Mouse (Mus musculus) forebrain, embryonic 10.5 days (tissue): ENCODE data around the gene Dnah11. TPM values are rescaled to one million over a fixed set of nuclear protein-coding genes. Genes with fewer than 3 reads are reported as not detected.

Experiments
- DNase-seq: peaks from one replicate; pipeline ENCODE4 v3.0.0-alpha.2; 2017; ENCODE audit warnings: low spot score; ENCODE audit errors: extremely low spot score
- H3K27ac ChIP-seq: fragments of 300-500 bp; sonication (generic); 2 replicates; pipeline ENCODE4 v1.5.1; 2016; ENCODE audit warnings: mild to moderate bottlenecking
- H3K27me3 ChIP-seq: fragments of 300-500 bp; sonication (generic); 2 replicates; pipeline ENCODE4 v1.6.1; 2016; ENCODE audit warnings: mild to moderate bottlenecking; ENCODE audit not compliant: poor library complexity, severe bottlenecking
- H3K36me3 ChIP-seq: fragments of 300-500 bp; sonication (generic); replicated peaks from 2 replicates; pipeline ENCODE4 v1.6.1; 2016; ENCODE audit warnings: mild to moderate bottlenecking, moderate library complexity
- H3K4me1 ChIP-seq: fragments of 300-500 bp; sonication (generic); 2 replicates; pipeline ENCODE4 v1.6.1; 2016
- H3K4me3 ChIP-seq: fragments of 300-500 bp; sonication (generic); 2 replicates; pipeline ENCODE4 v1.5.1; 2016; ENCODE audit warnings: mild to moderate bottlenecking, moderate library complexity
- H3K9me3 ChIP-seq: fragments of 300-500 bp; sonication (generic); 2 replicates; pipeline ENCODE4 v1.6.1; 2016; ENCODE audit warnings: mild to moderate bottlenecking, moderate library complexity
- WGBS: fragments of 180-500 bp; shearing (Covaris S2); methylation state at CpG from one replicate; pipeline ENCODE4 v1.1.7; 2016; 5-methylcytosine and 5-hydroxymethylcytosine counted together
- polyA plus RNA-seq: library from polyadenylated mRNA; unstranded; fragments of >200 nt; fragmentation: Nextera tagmentation; extraction: Ambion mirVana; gene quantifications from 2 replicates; pipeline ENCODE4 v1.2.1, GENCODE M21; 2016

Gene Dnah11
- polyA plus RNA-seq, 1 experiment from 2014 or later = 0.07 TPM

- H3K4me1 ChIP-seq = no peaks in the 10 kb centered on the region
- no peak for DNase-seq
Measured at GRCm38 (mm10) chr12:117867708-117868564, 330.9 kb downstream of the Dnah11 start.

GRCm38 (mm10) chr12:117862655-117863054, 336.2 kb downstream of the Dnah11 start:
- WGBS = 92% methylated on average over 5 of the region's 5 CpGs

More at GRCm38 (mm10) chr12:117867708-117868564, 330.9 kb downstream of the Dnah11 start:
- peaks cover 19% of the 10 kb centered on the region for H3K9me3 ChIP-seq
- H3K4me3 ChIP-seq = no peak overlapping the region
- WGBS = 92% methylated on average over 4 of the region's 4 CpGs
- H3K27me3 ChIP-seq = no peaks in the 10 kb centered on the region
- no peak overlapping the region for H3K27ac ChIP-seq
- peaks cover 90% of the 10 kb centered on the region for H3K36me3 ChIP-seq

GRCm38 (mm10) chr12:117861249-117861648, 337.6 kb downstream of the Dnah11 start:
- Histone ChIP-seq H3K27ac (no peak overlapping the region), H3K9me3 (no peaks in the 10 kb centered on the region), H3K4me1 (no peaks in the 10 kb centered on the region), H3K4me3 (no peak overlapping the region), H3K36me3 (peaks cover 27% of the 10 kb centered on the region), H3K27me3 (no peaks in the 10 kb centered on the region)
- WGBS = 71% methylated on average over 3 of the region's 3 CpGs
- no peak for DNase-seq

More at GRCm38 (mm10) chr12:117862655-117863054, 336.2 kb downstream of the Dnah11 start:
- H3K27ac ChIP-seq = no peak overlapping the region
- H3K4me3 ChIP-seq = no peak overlapping the region
- no peak for DNase-seq
- H3K4me1 ChIP-seq = no peaks in the 10 kb centered on the region
- peaks cover 41% of the 10 kb centered on the region for H3K36me3 ChIP-seq
- peaks cover 5% of the 10 kb centered on the region; the same call in 1 of the 2 replicates for H3K9me3 ChIP-seq
- no peaks in the 10 kb centered on the region for H3K27me3 ChIP-seq

- H3K4me1 ChIP-seq = no peaks in the 10 kb centered on the region
- no peak overlapping the region for H3K4me3 ChIP-seq
- H3K36me3 ChIP-seq = peaks cover 23% of the 10 kb centered on the region
- no peak for DNase-seq
- 82% methylated on average over 7 of the region's 7 CpGs for WGBS
- no peak overlapping the region for H3K27ac ChIP-seq
- no peaks in the 10 kb centered on the region for H3K27me3 ChIP-seq
- no peaks in the 10 kb centered on the region for H3K9me3 ChIP-seq
Measured at GRCm38 (mm10) chr12:117860840-117861239, 338.0 kb downstream of the Dnah11 start.

- WGBS = 90% methylated on average over 6 of the region's 6 CpGs
- DNase-seq = no peak
- Histone ChIP-seq H3K27me3 (no peaks in the 10 kb centered on the region), H3K4me3 (no peak overlapping the region), H3K27ac (no peak overlapping the region), H3K4me1 (no peaks in the 10 kb centered on the region), H3K36me3 (peaks cover 6% of the 10 kb centered on the region), H3K9me3 (no peaks in the 10 kb centered on the region)
Measured at GRCm38 (mm10) chr12:117857884-117858283, 341.0 kb downstream of the Dnah11 start.

GRCm38 (mm10) chr12:117857023-117857422, 341.8 kb downstream of the Dnah11 start:
- H3K27ac ChIP-seq = no peak overlapping the region
- WGBS = 89% methylated on average over 9 of the region's 9 CpGs
- no peaks in the 10 kb centered on the region for H3K4me1 ChIP-seq
- H3K9me3 ChIP-seq = no peaks in the 10 kb centered on the region
- no peak for DNase-seq
- H3K36me3 ChIP-seq = peaks cover 6% of the 10 kb centered on the region
- H3K4me3 ChIP-seq = no peak overlapping the region
- H3K27me3 ChIP-seq = no peaks in the 10 kb centered on the region

GRCm38 (mm10) chr12:117853316-117853715, 345.5 kb downstream of the Dnah11 start:
- no peak overlapping the region for H3K27ac ChIP-seq
- H3K27me3 ChIP-seq = peaks cover 5% of the 10 kb centered on the region; the same call in 1 of the 2 replicates
- DNase-seq = peak; percentile 42
- H3K9me3 ChIP-seq = no peaks in the 10 kb centered on the region
- WGBS = 38% methylated on average over 6 of the region's 6 CpGs
- peaks cover 12% of the 10 kb centered on the region for H3K4me1 ChIP-seq
- no peak overlapping the region for H3K4me3 ChIP-seq
- peaks cover 13% of the 10 kb centered on the region for H3K36me3 ChIP-seq

- Histone ChIP-seq H3K27me3 (peaks cover 5% of the 10 kb centered on the region; the same call in 1 of the 2 replicates), H3K9me3 (no peaks in the 10 kb centered on the region), H3K4me1 (peaks cover 18% of the 10 kb centered on the region), H3K4me3 (no peak overlapping the region), H3K27ac (no peak overlapping the region), H3K36me3 (peaks cover 11% of the 10 kb centered on the region)
- DNase-seq = no peak
- 30% methylated on average over 10 of the region's 10 CpGs for WGBS
Measured at GRCm38 (mm10) chr12:117850472-117850871, 348.4 kb downstream of the Dnah11 start.

GRCm38 (mm10) chr12:117848621-117849020, 350.2 kb downstream of the Dnah11 start:
- Histone ChIP-seq H3K4me1 (peaks cover 34% of the 10 kb centered on the region), H3K27me3 (peaks cover 5% of the 10 kb centered on the region; the same call in 1 of the 2 replicates), H3K9me3 (no peaks in the 10 kb centered on the region), H3K4me3 (no peak overlapping the region), H3K27ac (no peak overlapping the region), H3K36me3 (peaks cover 11% of the 10 kb centered on the region)
- WGBS = 94% methylated on average over 6 of the region's 6 CpGs
- DNase-seq = no peak

- peaks cover 5% of the 10 kb centered on the region for H3K36me3 ChIP-seq
- DNase-seq = no peak
- H3K27me3 ChIP-seq = peaks cover 21% of the 10 kb centered on the region
- H3K9me3 ChIP-seq = no peaks in the 10 kb centered on the region
- peak overlapping the region; percentile 99 for H3K27ac ChIP-seq
- peak overlapping the region; percentile 68 for H3K4me3 ChIP-seq
- H3K4me1 ChIP-seq = peaks cover 36% of the 10 kb centered on the region
- WGBS = 24% methylated on average over 2 of the region's 2 CpGs
Measured at GRCm38 (mm10) chr12:117844917-117845316, 353.9 kb downstream of the Dnah11 start.

- Histone ChIP-seq H3K4me3 (peak overlapping the region; percentile 68), H3K36me3 (peaks cover 5% of the 10 kb centered on the region), H3K9me3 (no peaks in the 10 kb centered on the region), H3K27ac (peak overlapping the region; percentile 99), H3K4me1 (peaks cover 33% of the 10 kb centered on the region), H3K27me3 (peaks cover 21% of the 10 kb centered on the region)
- DNase-seq = no peak
- WGBS = 0% methylated on average over 15 of the region's 15 CpGs
Measured at GRCm38 (mm10) chr12:117844075-117844408, 354.8 kb downstream of the Dnah11 start.

GRCm38 (mm10) chr12:117843302-117844074, 355.4 kb downstream of the Dnah11 start:
- Histone ChIP-seq H3K4me1 (peaks cover 33% of the 10 kb centered on the region), H3K9me3 (no peaks in the 10 kb centered on the region), H3K27ac (peak overlapping the region; percentile 99), H3K27me3 (peaks cover 17% of the 10 kb centered on the region), H3K4me3 (peak overlapping the region; percentile 68), H3K36me3 (peaks cover 1% of the 10 kb centered on the region)
- WGBS = under 1% methylated on average over 75 of the region's 75 CpGs
- DNase-seq = peak; percentile 82

GRCm38 (mm10) chr12:117842676-117843075, 356.2 kb downstream of the Dnah11 start:
- Histone ChIP-seq H3K4me3 (peak overlapping the region; percentile 68), H3K36me3 (no peaks in the 10 kb centered on the region; the same call in 1 of the 2 replicates), H3K27ac (peak overlapping the region; percentile 99), H3K27me3 (peaks cover 16% of the 10 kb centered on the region), H3K9me3 (no peaks in the 10 kb centered on the region), H3K4me1 (peaks cover 33% of the 10 kb centered on the region)
- 90% methylated on average over 1 of the region's 1 CpGs for WGBS
- DNase-seq = no peak
